Mouse (Mus musculus) G1E (cell line): Measurements from ENCODE around the gene Ldhd. TPM values are rescaled to one million over a fixed set of nuclear protein-coding genes. Genes with fewer than 3 reads are reported as not detected.

Experiments
- ATAC-seq: 2 replicates; pipeline ENCODE4 v1.8.0; 2016; ENCODE audit warnings: mild to moderate bottlenecking; ENCODE audit not compliant: insufficient number of reproducible peaks, poor library complexity, low FRiP score, severe bottlenecking; ENCODE audit errors: extremely low read depth
- DNase-seq: peaks from one replicate; pipeline ENCODE4 v3.0.0; 2012; ENCODE audit warnings: low spot score
- H3K27me3 ChIP-seq: 2 replicates; pipeline ENCODE4 v1.6.1; 2012; ENCODE audit warnings: mild to moderate bottlenecking, low read length, inconsistent platforms; ENCODE audit not compliant: insufficient read depth
- H3K36me3 ChIP-seq: replicated peaks from 2 replicates; pipeline ENCODE3; 2012; ENCODE audit warnings: mild to moderate bottlenecking, inconsistent platforms
- H3K4me1 ChIP-seq: 2 replicates; pipeline ENCODE4 v1.6.1; 2012; ENCODE audit warnings: low read depth, low read length, inconsistent platforms, mixed read lengths; ENCODE audit not compliant: insufficient read depth
- H3K4me3 ChIP-seq: 2 replicates; pipeline ENCODE4 v1.5.1; 2012; ENCODE audit warnings: low read depth, mild to moderate bottlenecking, inconsistent platforms, low read length, moderate library complexity, mixed read lengths
- H3K9me3 ChIP-seq: replicated peaks from 2 replicates; pipeline ENCODE4 v1.6.1; 2012; ENCODE audit warnings: inconsistent platforms
- CTCF ChIP-seq: IDR thresholded peaks from 2 replicates; pipeline ENCODE4 v1.5.1; 2012; ENCODE audit warnings: low read depth, low read length, inconsistent platforms, mixed read lengths
- GATA1 ChIP-seq: IDR thresholded peaks from 2 replicates; pipeline ENCODE4 v1.6.1; 2012; ENCODE audit warnings: borderline replicate concordance, low read length, inconsistent platforms, mixed read lengths
- GATA2 ChIP-seq: IDR thresholded peaks from 2 replicates; pipeline ENCODE4 v1.6.1; 2012; ENCODE audit warnings: low read depth, low read length, inconsistent platforms, borderline replicate concordance
- POLR2AphosphoS5 ChIP-seq: IDR thresholded peaks from 2 replicates; pipeline ENCODE4 v1.6.1; 2012; ENCODE audit warnings: low read depth, low read length, inconsistent platforms; ENCODE audit not compliant: insufficient replicate concordance
- TAL1 ChIP-seq: conservative IDR thresholded peaks from 2 replicates; pipeline ENCODE4 v1.6.1; 2012; ENCODE audit warnings: low read depth, low read length, inconsistent platforms, mixed read lengths
- polyA plus RNA-seq: library from polyadenylated mRNA; stranded (reverse); fragments of >175 nt; gene quantifications from 2 replicates; pipeline ENCODE4 v1.2.3, GENCODE M21; 2012
- total RNA-seq, 2 experiments: library from RNA; stranded (forward) in 1 of 2; stranded (reverse) in 1 of 2; fragments of 200-1000 nt in 1 of 2; fragments of >200 nt in 1 of 2; fragmentation: Nextera tagmentation in 1 of 2; gene quantifications; 2 replicates each; pipeline ENCODE4 v1.2.3; 2014 to 2017

The Ldhd gene
- total and polyA plus RNA-seq, 3 experiments, result 0.16 TPM; not detected in 2

DNA sequence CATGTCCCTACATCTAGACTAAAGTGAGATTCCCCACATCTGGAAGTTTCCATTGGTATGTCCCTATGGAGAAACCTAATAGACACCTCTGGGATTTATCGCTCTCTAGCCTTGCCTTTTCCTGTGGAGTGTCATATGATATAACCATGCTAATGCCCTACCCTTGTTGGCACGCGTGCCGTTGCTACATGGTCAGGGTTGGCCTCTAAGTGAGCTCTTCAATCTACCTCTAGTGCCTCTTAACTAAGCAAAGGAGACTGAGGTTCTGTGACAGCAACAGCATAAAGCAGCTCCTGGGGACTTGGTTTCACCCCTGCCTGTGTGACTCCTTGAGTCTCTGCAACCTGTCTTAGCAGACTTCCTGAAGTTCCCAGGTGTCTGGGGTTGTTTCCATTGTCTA, 11.9 kb downstream of the Ldhd start:
- Histone ChIP-seq H3K4me3 (no peak overlapping the region), H3K36me3 (peaks cover 92% of the 10 kb centered on the region), H3K4me1 (peaks cover 20% of the 10 kb centered on the region), H3K27me3 (no peaks in the 10 kb centered on the region), H3K9me3 (no peaks in the 10 kb centered on the region)
- no peak for DNase-seq
- no peak for ATAC-seq
- no peak for TF ChIP-seq GATA1
- TF ChIP-seq GATA2, result no peak
- no peak for TF ChIP-seq POLR2AphosphoS5
- TF ChIP-seq CTCF, result no peak
- TF ChIP-seq TAL1, result no peak

DNA sequence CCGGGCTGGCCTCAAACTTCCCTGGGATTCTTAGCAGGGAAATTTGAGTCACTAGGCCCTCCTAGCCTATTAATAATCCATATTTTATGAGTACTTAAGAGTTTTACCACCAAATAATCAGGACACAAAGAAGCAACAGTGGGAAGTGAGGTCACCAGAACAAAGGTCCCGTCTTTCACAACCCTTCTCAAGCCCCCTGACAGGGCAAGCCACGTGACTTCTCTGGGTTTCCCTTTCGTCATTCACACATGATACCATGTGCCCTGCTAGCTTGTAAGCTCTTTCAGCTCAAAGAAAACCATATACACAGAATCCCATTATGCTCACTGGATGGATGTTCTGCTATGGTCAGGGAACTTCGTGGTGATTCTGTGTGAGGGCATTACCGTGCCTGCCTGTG, 12.4 kb downstream of the Ldhd start:
- H3K4me3 ChIP-seq, result no peak overlapping the region
- TF ChIP-seq CTCF, result no peak
- no peaks in the 10 kb centered on the region for H3K9me3 ChIP-seq
- no peaks in the 10 kb centered on the region for H3K27me3 ChIP-seq
- DNase-seq (no peak), ATAC-seq (no peak)
- peaks cover 92% of the 10 kb centered on the region for H3K36me3 ChIP-seq
- peaks cover 18% of the 10 kb centered on the region for H3K4me1 ChIP-seq

DNA sequence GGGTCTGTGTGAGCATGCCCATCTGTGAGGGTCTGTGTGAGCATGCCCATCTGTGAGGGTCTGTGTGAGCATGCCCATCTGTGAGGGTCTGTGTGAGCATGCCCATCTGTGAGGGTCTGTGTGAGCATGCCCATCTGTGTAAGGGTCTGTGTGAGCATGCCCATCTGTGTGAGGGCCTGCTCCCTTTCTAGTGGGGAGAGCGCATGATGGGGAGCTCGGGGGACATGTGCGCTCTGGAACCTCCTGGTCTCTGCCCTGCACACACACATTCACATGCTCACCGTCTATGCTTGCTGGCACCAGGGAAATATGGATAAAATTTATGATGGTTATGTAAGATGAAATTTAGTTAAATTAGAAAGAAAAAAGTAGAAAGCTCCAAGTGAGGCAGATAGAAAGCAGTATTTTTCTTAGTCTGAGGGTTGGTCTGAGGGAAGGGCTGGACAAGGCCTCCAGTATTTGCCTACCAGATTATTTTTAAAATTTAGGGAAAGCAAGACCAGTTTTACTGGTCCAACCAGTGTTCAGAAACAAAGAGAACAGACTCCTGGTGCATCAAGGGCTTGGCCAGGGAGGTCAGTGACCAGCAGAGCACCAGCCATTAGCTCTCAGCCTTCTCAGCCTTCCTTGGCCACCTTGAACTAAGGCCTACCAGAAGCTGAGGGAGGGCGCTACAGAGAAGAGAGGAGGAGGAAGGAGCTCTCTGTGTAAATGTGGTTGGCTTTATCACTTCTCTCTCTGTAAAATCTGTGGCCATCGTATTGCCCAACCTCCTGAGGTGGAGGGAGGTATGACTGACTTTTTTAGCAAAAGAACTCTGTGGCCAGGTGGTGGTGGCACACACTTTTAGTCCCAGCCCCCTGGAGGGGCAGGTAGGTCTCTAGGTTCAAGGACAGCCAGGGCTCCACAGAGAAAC, 15.1 kb downstream of the Ldhd start:
- ATAC-seq (no peak), DNase-seq (no peak)
- Histone ChIP-seq H3K4me3 (no peak overlapping the region), H3K4me1 (peaks cover 8% of the 10 kb centered on the region), H3K9me3 (no peaks in the 10 kb centered on the region), H3K27me3 (no peaks in the 10 kb centered on the region), H3K36me3 (peaks cover 88% of the 10 kb centered on the region)
- no peak for TF ChIP-seq CTCF
- TF ChIP-seq GATA1, result no peak
- no peak for TF ChIP-seq GATA2
- TF ChIP-seq POLR2AphosphoS5, result no peak
- no peak for TF ChIP-seq TAL1

DNA sequence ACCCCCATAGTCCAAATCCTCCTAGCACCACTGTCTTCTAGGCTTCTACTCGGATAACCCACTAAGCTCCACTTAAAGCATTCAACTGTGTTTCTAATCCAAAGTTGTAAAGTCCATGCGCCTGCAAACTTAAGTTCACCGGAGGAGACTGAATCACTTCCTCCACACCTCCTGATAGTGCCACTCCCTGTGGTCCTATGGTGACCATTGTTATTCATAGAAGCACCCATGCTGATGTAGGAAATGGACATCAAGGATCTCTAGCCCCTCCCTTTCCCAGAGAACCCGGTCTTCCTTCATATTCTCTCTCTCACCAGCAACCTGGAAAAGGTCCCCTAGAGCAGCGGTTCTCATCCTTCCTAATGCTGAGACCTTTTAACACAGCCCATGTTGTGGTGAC, 17.0 kb downstream of the Ldhd start:
- ATAC-seq, result no peak
- DNase-seq, result no peak
- Histone ChIP-seq H3K4me1 (peaks cover 8% of the 10 kb centered on the region), H3K4me3 (no peak overlapping the region), H3K27me3 (no peaks in the 10 kb centered on the region), H3K9me3 (no peaks in the 10 kb centered on the region), H3K36me3 (peaks cover 86% of the 10 kb centered on the region)
- TF ChIP-seq POLR2AphosphoS5 (no peak), GATA2 (no peak), CTCF (no peak), TAL1 (no peak), GATA1 (no peak)

DNA sequence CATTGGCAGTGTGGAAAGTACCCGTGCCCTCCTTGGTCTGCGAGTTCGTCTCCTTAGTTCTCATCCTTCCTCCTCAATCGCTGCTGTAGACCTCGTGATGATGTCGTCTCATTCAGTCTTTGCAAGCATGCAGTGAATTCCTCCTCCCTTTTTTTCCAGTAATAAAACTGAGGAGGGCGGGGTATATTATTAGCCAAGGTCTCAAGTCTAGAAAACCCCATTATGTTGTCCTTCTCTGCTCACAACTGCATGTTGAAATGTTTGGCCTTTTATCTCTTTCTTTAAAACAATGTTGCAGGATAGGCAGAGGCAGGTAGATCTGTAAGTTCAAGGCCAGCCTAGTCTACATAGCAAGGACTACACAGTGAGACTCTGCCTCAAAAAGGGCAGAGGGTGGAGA, 22.8 kb downstream of the Ldhd start:
- peaks cover 77% of the 10 kb centered on the region for H3K36me3 ChIP-seq

GRCm38 (mm10) chr8:111606961-111607360, 23.2 kb downstream of the Ldhd start:
- Histone ChIP-seq H3K27me3 (no peaks in the 10 kb centered on the region), H3K36me3 (peaks cover 74% of the 10 kb centered on the region), H3K4me1 (peaks cover 12% of the 10 kb centered on the region; the same call in 1 of the 2 replicates), H3K4me3 (no peak overlapping the region), H3K9me3 (no peaks in the 10 kb centered on the region)
- ATAC-seq (no peak), DNase-seq (no peak)
- TF ChIP-seq TAL1, result no peak
- TF ChIP-seq CTCF, result no peak
- TF ChIP-seq GATA1, result no peak
- TF ChIP-seq POLR2AphosphoS5, result no peak
- TF ChIP-seq GATA2, result no peak

More for the DNA sequence above, 22.8 kb downstream of the Ldhd start:
- no peaks in the 10 kb centered on the region for H3K9me3 ChIP-seq
- no peak for TF ChIP-seq POLR2AphosphoS5
- TF ChIP-seq GATA1, result no peak
- TF ChIP-seq CTCF, result no peak
- no peak for TF ChIP-seq TAL1
- TF ChIP-seq GATA2, result no peak
- no peak for ATAC-seq
- H3K27me3 ChIP-seq, result no peaks in the 10 kb centered on the region
- no peak for DNase-seq
- H3K4me1 ChIP-seq, result peaks cover 11% of the 10 kb centered on the region; the same call in 1 of the 2 replicates
- H3K4me3 ChIP-seq, result no peak overlapping the region
